Mouse (Mus musculus) heart, adult 9 months (tissue): ENCODE data around the gene Rab25.

Experiments
- DNase-seq, 2 experiments: peaks; one replicate each; pipeline ENCODE4 v3.0.0; 2022; ENCODE audit warnings: low spot score in 2 of 2

Gene Rab25

DNA sequence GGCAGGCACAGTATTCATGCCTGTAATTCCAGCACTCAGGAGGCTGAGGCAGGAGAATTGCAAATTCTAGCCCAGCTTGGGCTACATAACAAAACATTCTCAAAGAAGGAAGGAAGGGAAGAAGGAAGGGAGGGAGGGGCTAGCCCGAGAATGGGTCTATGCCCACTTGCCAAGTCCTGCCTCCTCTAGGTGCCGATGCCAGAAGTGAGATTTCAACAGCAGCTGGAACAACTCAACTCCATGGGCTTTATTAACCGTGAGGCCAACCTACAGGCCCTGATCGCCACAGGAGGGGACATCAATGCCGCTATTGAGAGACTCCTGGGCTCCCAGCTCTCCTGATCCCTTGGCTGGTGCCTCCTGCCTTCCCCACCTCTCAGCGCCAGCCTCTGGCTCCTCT, 19.8 kb upstream of the Rab25 start:
- DNase-seq, result peak in 1 of 2 experiments; percentile 45

DNA sequence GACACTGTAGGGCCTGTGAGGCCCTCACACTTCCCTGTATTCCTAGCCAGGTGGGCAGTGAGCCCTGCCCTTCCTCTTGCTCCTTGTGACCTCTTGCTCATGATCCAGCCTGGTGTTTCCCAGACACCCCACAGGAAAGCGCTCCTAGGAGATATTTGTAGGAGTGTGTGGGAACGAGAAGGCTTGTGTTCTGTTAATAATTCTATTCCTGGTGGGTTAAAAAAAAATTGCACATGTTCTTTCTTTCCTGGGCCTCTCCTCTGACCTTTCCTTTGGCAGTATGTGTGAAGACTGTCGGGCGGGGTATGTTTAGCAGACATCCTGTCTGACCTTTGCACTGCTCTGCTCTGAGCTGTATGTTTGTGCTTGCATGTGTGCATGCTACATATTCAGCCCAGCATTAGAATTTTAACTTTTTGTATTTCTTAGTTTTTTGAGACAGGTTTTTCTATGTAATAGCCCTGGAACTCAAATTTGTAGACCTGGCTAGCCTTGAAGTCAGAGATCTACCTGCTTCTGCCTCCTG, 18.5 kb upstream of the Rab25 start:
- DNase-seq, result no peak

GRCm38 (mm10) chr3:88566116-88566515, 18.0 kb upstream of the Rab25 start:
- DNase-seq, result peak in 1 of 2 experiments; percentile 37

- DNase-seq, result no peak
These were observed 15.9 kb upstream of the Rab25 start for GRCm38 (mm10) chr3:88563966-88564365.

GRCm38 (mm10) chr3:88563442-88563841, 15.3 kb upstream of the Rab25 start:
- DNase-seq, result no peak

DNA sequence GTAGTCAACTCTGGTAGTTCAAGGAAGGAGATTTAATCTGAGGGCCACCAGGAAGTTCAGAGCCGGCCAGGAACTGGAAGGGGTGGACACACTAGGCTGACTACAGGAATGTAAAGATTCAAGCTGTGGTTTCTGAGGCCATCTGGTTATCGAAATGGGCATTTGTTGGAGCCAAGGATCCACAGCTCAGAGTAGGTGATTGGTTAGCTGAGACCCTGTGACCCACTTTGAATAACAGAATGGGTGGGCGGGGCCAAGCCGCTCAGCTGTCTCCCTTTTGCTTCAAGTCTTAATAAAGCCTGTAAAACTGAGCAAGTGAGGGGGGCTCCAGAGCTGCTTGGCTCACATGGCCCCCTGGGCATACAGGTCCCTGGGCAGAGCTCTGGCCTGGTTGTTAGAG, 13.9 kb upstream of the Rab25 start:
- no peak for DNase-seq

DNA sequence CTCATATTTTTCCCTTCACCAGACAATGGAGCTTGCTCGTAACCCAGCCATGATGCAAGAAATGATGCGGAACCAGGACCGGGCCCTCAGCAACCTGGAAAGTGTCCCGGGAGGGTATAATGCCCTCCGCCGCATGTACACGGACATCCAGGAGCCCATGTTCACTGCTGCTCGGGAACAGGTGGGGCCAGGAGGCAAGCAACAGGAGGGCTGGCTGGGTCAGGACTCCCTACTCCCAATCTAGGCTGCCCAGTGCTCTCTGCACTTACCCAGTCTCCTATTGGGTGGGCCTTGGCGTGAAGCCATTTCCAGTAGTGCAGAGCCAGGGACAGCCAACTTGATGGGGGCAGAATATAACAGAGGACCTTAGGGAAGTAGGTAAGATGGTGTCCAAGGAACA, 11.5 kb upstream of the Rab25 start:
- DNase-seq, result no peak

DNA sequence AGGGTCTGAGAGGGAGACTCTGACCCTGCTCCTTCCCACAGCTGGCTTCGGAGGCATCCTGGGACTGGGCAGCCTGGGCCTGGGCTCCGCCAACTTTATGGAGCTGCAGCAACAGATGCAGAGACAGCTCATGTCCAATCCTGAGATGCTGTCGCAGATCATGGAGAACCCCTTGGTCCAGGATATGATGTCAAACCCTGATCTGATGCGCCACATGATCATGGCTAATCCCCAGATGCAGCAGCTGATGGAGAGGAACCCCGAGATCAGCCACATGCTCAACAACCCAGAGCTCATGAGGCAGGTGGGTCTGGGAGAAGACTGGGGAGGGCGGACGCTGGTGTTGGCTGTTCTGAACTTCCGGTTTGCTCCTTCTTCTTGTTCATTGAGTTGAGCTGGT, 8.5 kb upstream of the Rab25 start:
- DNase-seq, result no peak

- no peak for DNase-seq
These were observed 7.6 kb upstream of the Rab25 start for GRCm38 (mm10) chr3:88555731-88556130.

DNA sequence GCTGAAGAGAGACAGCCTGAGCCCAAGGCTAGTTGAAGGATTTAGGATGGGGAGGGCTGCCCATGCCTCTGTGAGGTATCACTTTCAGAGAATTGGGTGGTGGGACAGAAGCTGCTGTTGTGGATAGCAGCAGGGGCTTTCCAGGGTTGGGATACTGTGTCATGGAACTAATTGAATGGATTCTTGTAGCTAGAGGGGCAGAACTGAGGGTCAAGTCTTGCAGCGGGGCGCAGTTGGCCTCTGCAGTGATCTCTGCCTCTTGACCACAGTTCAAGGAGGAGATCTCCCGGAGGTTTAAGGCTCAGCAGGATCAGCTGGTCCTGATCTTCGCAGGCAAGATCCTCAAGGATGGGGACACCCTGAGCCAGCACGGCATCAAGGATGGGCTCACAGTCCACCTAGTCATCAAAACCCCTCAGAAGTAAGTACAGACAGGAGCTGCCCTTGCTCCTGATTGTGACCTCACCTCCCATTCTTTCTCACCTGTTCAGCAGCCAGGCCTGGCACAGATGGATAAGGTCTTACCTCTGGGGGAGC, 7.0 kb upstream of the Rab25 start:
- no peak for DNase-seq

- DNase-seq, result peak in 1 of 2 experiments; percentile 36
These were observed 5.9 kb upstream of the Rab25 start for GRCm38 (mm10) chr3:88553880-88554586.

- DNase-seq, result peak; percentile 89 to 92
These were observed 5.4 kb upstream of the Rab25 start, which contains the start of gene Ubqln4 for GRCm38 (mm10) chr3:88553525-88553879. TSS of gene Ubqln4 (plus strand) at chr3:88553758.

GRCm38 (mm10) chr3:88552676-88553524, 4.8 kb upstream of the Rab25 start, which contains the start of gene Lamtor2:
TSS of gene Lamtor2 (minus strand) at chr3:88553074.
- peak; percentile 97 to 99 for DNase-seq

DNA sequence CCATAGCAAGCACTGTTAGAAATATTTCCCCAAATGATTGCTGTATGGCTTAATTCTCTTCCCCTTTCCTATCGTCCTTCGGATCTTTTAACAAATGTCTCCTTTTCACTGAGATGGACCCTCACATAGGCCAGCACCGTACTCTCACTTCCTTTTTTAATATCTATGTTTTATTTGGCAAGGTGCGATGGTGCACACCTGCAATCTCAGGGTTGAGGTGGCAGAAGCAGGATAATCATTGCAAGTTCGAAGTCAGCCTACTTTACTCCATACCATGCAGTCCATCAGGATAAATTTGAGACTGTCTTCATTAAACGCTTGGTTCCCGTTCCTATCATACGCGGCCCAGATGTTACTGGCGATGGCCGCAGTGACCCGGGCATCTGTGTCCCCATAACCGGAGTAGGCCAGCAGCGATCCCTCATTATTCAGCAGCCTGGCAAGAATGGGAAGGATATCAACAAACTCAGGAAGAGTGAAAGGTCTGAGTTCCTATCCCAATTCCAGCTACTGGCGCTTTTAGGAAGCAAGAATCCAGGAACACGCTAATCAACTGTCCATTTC, 4.1 kb upstream of the Rab25 start:
- no peak for DNase-seq

DNA sequence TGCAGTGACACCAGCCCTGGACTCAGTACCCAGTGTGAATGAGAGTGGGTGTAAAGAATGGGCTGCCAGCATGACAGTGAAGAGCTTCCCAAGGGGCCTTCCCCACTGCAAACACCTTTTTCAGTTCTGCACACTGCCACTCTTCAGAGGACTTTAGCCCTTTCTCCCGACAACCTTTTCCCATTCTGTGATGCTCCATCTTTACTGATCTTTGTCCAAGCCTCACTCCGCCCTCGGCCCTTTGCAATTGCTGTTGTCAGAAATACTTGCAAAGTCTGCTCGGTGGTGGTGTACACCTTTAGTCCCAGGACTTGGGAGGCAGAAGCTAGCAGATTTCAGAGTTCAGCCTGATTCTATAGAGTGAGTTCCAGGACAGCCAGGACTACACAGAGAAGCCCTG, 3.5 kb upstream of the Rab25 start:
- no peak for DNase-seq

DNA sequence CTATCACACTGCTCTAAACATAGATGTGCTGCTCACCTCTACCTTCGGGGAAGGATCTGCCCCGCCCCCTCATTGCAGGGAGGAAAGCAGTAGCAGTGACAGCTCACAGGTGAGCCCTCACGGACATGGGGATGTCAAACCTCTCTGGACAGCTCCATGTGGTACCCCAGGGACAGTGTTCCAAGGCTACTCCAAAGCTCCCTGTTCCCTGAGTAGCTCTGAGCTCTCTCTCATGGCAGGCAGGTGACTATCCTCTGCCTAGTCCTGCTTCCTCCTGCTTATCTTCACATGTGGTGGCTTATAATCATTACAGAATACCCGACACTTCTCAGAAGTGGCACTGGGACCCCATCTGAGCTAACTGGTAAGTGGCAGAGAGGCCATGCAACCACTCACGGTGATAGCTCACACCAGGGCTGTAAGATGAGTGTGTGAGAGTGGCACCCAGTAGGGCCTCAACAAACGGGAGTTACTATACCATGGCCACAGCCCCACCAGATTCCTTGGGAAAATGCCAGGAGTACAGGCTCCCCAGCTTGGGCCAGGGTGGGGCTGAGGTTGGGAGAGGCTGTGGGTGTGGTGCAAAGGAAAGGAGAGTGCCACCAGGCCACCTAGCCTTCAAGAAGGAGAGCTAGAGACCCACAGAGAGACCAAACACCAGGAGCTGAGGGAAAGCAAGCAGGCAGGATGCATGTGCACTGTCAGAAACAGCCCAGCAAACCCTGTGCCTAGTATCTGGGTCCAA, 1.3 kb downstream of the Rab25 start:
- DNase-seq, result no peak

DNA sequence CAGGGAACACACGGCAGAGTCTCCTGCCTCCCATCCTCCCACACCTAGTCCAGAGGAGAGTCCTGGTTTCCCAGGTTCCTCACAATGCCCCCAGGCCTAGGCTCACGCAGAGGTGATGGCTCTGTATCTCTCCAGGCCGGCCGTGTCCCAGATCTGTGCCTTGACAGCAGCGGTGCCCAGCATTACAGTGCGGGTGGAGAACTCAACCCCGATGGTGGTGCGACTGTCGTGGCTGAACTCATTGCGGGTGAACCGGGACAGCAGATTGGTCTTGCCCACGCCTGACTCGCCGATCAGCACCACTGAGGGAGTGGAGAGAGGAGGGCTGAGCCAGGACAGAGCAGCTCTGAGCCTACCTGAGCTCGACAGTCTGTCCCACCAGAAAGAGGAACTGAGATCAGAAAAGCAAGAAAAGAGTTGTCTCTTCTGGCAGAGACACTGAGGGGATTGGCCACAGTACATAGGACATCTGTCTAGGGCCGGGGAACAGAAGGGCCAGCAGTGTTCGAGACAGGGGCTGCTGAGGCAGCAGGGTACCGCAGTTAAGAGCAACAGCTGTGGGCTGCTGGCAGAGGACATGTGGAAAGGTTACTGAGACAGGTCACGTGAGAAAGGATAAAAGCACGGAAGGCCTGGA, 3.0 kb downstream of the Rab25 start:
- DNase-seq, result no peak

GRCm38 (mm10) chr3:88544514-88544913, 3.6 kb downstream of the Rab25 start:
- DNase-seq, result no peak

DNA sequence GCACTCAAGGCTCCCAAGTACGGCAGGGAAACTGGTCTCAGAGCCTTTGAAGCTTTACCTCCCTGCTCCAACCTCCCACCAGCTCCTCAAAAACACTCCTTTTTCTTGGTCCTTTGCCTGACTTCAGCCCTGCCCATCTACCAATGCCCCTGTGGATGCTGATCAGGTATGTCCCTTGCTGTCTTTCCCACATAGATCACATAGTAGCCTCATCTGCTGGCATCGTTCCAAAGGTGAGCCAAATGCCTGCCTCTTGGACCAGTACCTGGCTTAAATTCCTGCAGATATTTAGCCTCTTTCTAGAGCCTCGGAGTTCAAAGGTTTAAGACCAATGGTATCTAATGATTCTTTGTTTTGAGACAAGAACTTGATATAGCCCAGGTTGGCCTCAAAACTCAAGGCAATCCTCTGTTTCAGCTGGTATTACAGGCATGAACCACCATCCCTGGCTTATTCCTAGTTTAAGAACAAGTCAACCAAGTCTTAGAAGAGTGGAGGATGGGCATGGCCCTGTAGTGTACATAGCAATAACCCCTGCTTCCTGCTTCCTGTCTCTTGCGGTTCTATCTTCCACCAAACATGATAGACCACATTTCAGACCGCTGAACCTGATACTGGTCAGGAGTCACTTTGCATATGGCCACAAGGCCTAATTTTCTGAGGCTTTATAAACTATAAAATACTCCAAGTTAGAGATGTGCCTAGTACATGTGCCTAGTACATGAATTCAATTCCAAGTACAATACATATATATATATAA, 4.3 kb downstream of the Rab25 start:
- DNase-seq, result no peak

GRCm38 (mm10) chr3:88543174-88543573, 4.9 kb downstream of the Rab25 start:
- no peak for DNase-seq
